Mouse (Mus musculus): ENCODE results near the gene Ppp1r35. TPM values are rescaled to one million over a fixed set of nuclear protein-coding genes. Genes with fewer than 3 reads are reported as not detected.

Ppp1r35 gene
- 2.3 TPM for polyA plus RNA-seq (2014; fragmentation: Illumina TruSeq; extraction: RNeasy Lipid Tissue Mini Kit (QIAGEN cat#74804))

GRCm38 (mm10) chr5:137778635-137779034 is at the start of gene Ppp1r35:
TSS of gene Ppp1r35 (plus strand) at chr5:137778849.

DNA sequence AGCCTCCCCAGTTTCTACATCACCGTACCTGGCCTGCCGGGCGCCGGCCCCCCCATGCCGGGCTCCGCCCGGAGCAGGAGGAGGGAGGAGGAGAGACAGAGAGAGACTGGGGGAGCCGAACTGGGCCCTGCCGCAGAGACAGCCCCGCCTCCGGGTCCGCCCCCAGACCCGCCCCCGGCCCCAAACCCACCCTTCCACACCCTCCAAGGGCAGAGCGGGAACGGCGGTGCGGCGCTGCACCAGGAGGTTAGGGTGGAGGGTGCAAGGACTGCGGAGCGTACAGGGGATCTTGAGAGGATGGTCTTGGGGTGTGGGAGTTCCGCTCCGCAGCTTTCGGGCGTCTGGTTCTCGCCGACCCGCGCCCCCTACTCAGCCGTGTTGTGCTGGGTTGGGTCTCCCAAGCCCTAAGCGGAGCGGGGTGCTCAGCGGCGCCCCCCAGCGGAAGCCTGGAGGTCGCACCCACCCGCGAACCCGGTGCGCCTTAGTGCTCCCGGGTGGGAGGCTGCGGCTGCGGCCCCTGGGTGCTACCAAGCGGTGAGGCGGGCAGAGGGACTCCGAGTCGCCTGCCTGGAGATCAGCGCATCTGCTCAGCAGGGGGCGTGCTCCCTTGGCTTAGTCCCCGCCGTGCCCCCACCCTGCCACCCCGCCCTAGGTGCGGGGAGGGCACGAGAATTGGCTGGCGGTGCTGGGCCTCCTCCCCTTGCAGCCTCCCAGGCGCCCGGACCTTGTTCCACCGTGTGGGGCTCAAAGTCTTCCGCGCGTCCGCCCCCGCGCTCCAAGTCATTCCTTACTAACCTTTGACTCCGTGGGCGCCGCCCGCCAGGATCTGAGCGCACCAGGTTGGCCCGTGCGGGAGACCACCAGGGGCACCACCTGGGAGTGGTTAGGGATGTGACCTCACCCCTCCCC is 37.4 kb upstream of the Ppp1r35 start, which contains the start of gene Nyap1:
Gene Nyap1, minus strand, starts transcription at position 585 of the 909 bp plus-strand sequence.

DNA sequence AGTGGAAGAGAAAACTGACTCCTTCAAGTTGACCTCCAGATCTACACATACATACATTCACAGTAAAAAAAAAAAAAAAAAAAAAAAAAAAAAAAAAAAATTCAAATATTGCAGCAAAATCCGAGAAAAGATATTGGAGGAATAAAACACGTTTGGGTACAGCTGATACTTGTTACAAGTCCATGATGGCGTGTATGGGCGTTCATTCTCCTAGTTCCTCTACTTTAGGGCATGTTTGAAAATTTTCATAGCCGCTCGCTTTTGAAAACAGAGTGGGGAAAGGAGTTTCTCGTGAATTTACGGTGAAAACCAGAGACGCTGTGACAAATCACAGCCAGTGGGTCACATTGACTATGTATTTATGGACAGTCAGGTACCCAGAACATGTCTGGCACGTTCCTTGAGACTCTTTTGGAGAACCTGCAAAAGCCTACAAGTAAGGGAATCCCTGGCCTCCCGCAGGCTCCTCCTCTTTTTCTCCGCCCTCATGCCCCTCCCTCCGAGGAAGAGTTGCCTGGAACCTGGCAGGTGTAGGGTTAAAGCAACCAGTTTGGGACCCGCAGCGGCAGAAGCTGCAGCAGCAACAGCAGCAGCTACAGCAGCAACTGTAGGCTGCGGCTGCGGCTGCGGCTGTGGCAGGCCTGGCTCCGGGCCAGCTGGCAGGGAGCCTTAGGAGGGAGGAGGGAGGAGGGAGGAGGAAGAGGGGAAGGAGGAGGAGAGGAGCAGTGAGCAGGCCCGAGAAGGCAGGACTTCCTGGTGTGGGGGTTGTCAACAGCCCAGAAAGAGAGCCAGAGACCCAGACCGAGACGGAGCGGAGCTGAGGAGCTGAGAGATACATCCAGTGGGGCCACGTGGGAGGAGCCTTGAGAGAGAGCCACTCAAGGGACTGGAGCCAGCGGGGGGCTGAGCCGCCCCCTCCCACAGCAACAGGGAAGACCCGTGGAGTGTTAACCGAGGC is 33.2 kb upstream of the Ppp1r35 start, which contains the start of gene Tsc22d4:
Gene Tsc22d4, plus strand, starts transcription at position 517 of the 958 bp plus-strand sequence.

GRCm38 (mm10) chr5:137787151-137787928 is 8.7 kb downstream of the Ppp1r35 start, which contains the start of the genes Mepce and Zcwpw1:
TSS of gene Mepce (minus strand) at chr5:137787655.
TSS of gene Zcwpw1 (plus strand) at chr5:137787798.

Other genes with a start within 250 kb of the Ppp1r35 start
- not detected for gene Epo, start 245.6 kb upstream of the Ppp1r35 start, polyA plus RNA-seq (2014; fragmentation: Illumina TruSeq; extraction: RNeasy Lipid Tissue Mini Kit (QIAGEN cat#74804))
- gene Gnb2, start 245.3 kb upstream of the Ppp1r35 start, polyA plus RNA-seq (2014; fragmentation: Illumina TruSeq; extraction: RNeasy Lipid Tissue Mini Kit (QIAGEN cat#74804)): 0.46 TPM
- not detected for gene Actl6b, start 225.3 kb upstream of the Ppp1r35 start, polyA plus RNA-seq (2014; fragmentation: Illumina TruSeq; extraction: RNeasy Lipid Tissue Mini Kit (QIAGEN cat#74804))
- gene Tfr2, start 209.0 kb upstream of the Ppp1r35 start, polyA plus RNA-seq (2014; fragmentation: Illumina TruSeq; extraction: RNeasy Lipid Tissue Mini Kit (QIAGEN cat#74804)): not detected
- not detected for gene Mospd3, start 177.8 kb upstream of the Ppp1r35 start, polyA plus RNA-seq (2014; fragmentation: Illumina TruSeq; extraction: RNeasy Lipid Tissue Mini Kit (QIAGEN cat#74804))
- gene Pcolce, start 165.1 kb upstream of the Ppp1r35 start, polyA plus RNA-seq (2014; fragmentation: Illumina TruSeq; extraction: RNeasy Lipid Tissue Mini Kit (QIAGEN cat#74804)): 12.5 TPM
- not detected for gene Fbxo24, start 149.8 kb upstream of the Ppp1r35 start, polyA plus RNA-seq (2014; fragmentation: Illumina TruSeq; extraction: RNeasy Lipid Tissue Mini Kit (QIAGEN cat#74804))
- gene Lrch4, start 149.7 kb upstream of the Ppp1r35 start, polyA plus RNA-seq (2014; fragmentation: Illumina TruSeq; extraction: RNeasy Lipid Tissue Mini Kit (QIAGEN cat#74804)): 0.37 TPM
- not detected for gene Gm20605, start 149.7 kb upstream of the Ppp1r35 start, polyA plus RNA-seq (2014; fragmentation: Illumina TruSeq; extraction: RNeasy Lipid Tissue Mini Kit (QIAGEN cat#74804))
- gene Sap25, start 137.5 kb upstream of the Ppp1r35 start, polyA plus RNA-seq (2014; fragmentation: Illumina TruSeq; extraction: RNeasy Lipid Tissue Mini Kit (QIAGEN cat#74804)): not detected
- gene Irs3, start 133.1 kb upstream of the Ppp1r35 start, polyA plus RNA-seq (2014; fragmentation: Illumina TruSeq; extraction: RNeasy Lipid Tissue Mini Kit (QIAGEN cat#74804)): not detected
- 7.5 TPM for gene Agfg2, start 94.1 kb upstream of the Ppp1r35 start, polyA plus RNA-seq (2014; fragmentation: Illumina TruSeq; extraction: RNeasy Lipid Tissue Mini Kit (QIAGEN cat#74804))
- not detected for gene Nyap1, start 37.2 kb upstream of the Ppp1r35 start, polyA plus RNA-seq (2014; fragmentation: Illumina TruSeq; extraction: RNeasy Lipid Tissue Mini Kit (QIAGEN cat#74804))
- gene Tsc22d4, start 33.1 kb upstream of the Ppp1r35 start, polyA plus RNA-seq (2014; fragmentation: Illumina TruSeq; extraction: RNeasy Lipid Tissue Mini Kit (QIAGEN cat#74804)): 0.86 TPM
- 13.7 TPM for gene Mepce, start 8.8 kb downstream of the Ppp1r35 start, polyA plus RNA-seq (2014; fragmentation: Illumina TruSeq; extraction: RNeasy Lipid Tissue Mini Kit (QIAGEN cat#74804))
- gene Zcwpw1, start 8.9 kb downstream of the Ppp1r35 start, polyA plus RNA-seq (2014; fragmentation: Illumina TruSeq; extraction: RNeasy Lipid Tissue Mini Kit (QIAGEN cat#74804)): 6.6 TPM
- gene Pilra, start 57.4 kb downstream of the Ppp1r35 start, polyA plus RNA-seq (2014; fragmentation: Illumina TruSeq; extraction: RNeasy Lipid Tissue Mini Kit (QIAGEN cat#74804)): 0.46 TPM
- not detected for gene Pilrb1, start 79.3 kb downstream of the Ppp1r35 start, polyA plus RNA-seq (2014; fragmentation: Illumina TruSeq; extraction: RNeasy Lipid Tissue Mini Kit (QIAGEN cat#74804))
- 0.86 TPM for gene Pilrb2, start 93.0 kb downstream of the Ppp1r35 start, polyA plus RNA-seq (2014; fragmentation: Illumina TruSeq; extraction: RNeasy Lipid Tissue Mini Kit (QIAGEN cat#74804))
- gene Cyp3a13, start 142.8 kb downstream of the Ppp1r35 start, polyA plus RNA-seq (2014; fragmentation: Illumina TruSeq; extraction: RNeasy Lipid Tissue Mini Kit (QIAGEN cat#74804)): not detected
- gene Gjc3, start 184.2 kb downstream of the Ppp1r35 start, polyA plus RNA-seq (2014; fragmentation: Illumina TruSeq; extraction: RNeasy Lipid Tissue Mini Kit (QIAGEN cat#74804)): 6.4 TPM
- not detected for gene Azgp1, start 202.7 kb downstream of the Ppp1r35 start, polyA plus RNA-seq (2014; fragmentation: Illumina TruSeq; extraction: RNeasy Lipid Tissue Mini Kit (QIAGEN cat#74804))
- not detected for gene Smok3a, start 242.4 kb downstream of the Ppp1r35 start, polyA plus RNA-seq (2014; fragmentation: Illumina TruSeq; extraction: RNeasy Lipid Tissue Mini Kit (QIAGEN cat#74804))
- not detected for gene Smok3b, start 242.6 kb downstream of the Ppp1r35 start, polyA plus RNA-seq (2014; fragmentation: Illumina TruSeq; extraction: RNeasy Lipid Tissue Mini Kit (QIAGEN cat#74804))